Mouse (Mus musculus): ENCODE data around the gene Polr3f. TPM values are rescaled to one million over a fixed set of nuclear protein-coding genes. Genes with fewer than 3 reads are reported as not detected.
A peak's percentile ranks its signal among the peaks of the same experiment; 100 is the strongest.

The Polr3f gene
- 26.4 and 33.3 TPM in 2 replicates for polyA plus RNA-seq (2014; fragmentation: Nextera tagmentation; extraction: Ambion mirVana)

DNA sequence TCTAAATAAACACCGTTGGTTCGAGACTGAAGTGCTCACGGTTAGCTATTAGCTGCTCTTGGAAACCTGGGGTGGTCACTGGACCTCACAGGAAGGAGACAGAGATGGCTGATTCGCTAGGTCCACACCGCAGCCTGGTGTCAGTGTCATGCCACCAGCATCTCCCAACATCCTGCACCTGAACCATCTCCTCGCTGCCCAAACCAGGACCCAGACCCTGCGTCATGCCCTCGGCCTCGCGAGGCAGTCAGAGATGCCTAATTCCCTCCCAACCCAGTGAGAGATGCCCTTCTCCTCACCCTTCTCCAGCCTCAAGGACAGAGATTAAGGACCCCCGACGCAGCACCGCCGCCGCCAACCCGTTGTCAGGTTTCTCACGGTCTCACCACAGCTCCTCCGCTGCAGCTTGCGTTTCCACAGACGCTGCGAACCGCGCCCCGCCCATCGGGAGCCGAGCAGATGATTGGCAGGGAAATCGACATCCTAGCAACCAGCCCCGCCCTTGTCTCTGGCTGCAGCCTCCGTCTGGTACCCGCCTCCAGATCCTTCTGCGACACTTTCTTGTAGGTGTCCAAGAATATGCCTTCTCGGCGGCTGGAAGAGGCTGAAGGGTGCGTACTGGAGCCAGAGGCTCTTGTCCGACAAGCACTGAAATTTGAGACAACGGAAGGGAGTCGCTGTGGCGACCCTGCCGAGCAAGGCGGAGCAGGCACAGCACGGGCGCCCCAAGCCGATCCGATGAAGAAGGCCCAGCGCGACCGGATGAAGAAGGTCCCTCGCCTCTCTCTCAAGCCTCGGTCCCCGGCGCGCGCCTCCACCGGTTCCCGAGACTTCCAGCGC lies at the start of gene Polr3f, which contains the start of gene Dzank1:
Gene Polr3f (plus strand): TSS at position 738 of the 840 bp plus-strand sequence.
Gene Dzank1 (minus strand): TSS at position 434 of the 840 bp plus-strand sequence.
- ATAC-seq (ENCODE audit: low read depth) = peak; percentile 98
- Histone ChIP-seq H3K9me3 (ENCODE audit: control insufficient read depth, low read length) (no peaks in the 10 kb centered on the region), H3K4me3 (ENCODE audit: low read depth, low read length) (peak within 1 kb of the TSS; percentile 81), H3K27me3 (ENCODE audit: control insufficient read depth, insufficient read depth, low read length) (no peaks in the 10 kb centered on the region), H3K4me2 (ENCODE audit: low read depth, low read length) (peak within 1 kb of the TSS; percentile 49), H3K27ac (ENCODE audit: low read depth, low read length) (peak within 1 kb of the TSS; percentile 96), H3K9ac (replicated peaks; ENCODE audit: low read depth, low read length) (peak within 1 kb of the TSS; percentile 75), H3K4me1 (ENCODE audit: control insufficient read depth, insufficient read depth, low read length) (peaks cover 8% of the 10 kb centered on the region; the same call in 1 of the 2 replicates), H3K36me3 (ENCODE audit: control insufficient read depth, insufficient read depth, low read length) (no peaks in the 10 kb centered on the region; the same call in 1 of the 2 replicates)
- WGBS = under 1% methylated on average over 56 of the region's 56 CpGs

DNA sequence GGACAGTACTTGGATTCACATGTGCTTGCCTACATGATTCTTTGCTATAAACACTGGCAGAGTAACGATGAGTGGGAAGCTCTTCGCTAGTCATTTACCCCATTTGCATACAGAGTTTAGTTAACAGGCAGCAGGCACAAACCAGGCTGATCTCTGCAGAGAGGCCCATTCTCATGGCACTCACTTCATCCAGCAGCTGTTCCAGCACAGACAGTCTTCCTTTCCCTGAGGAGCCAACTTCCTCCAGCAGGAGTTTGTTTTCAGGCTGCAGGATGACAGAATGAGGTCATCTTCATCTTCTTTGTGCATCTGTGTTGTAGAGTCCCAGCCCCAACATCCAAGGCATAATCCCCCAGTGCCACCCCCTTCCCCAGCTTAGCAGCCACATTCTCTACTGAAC lies 48.1 kb upstream of the Polr3f start:
- Histone ChIP-seq H3K4me2 (ENCODE audit: low read depth, low read length) (no peak overlapping the region), H3K27me3 (ENCODE audit: control insufficient read depth, insufficient read depth, low read length) (no peaks in the 10 kb centered on the region), H3K27ac (ENCODE audit: low read depth, low read length) (no peak overlapping the region), H3K9ac (replicated peaks; ENCODE audit: low read depth, low read length) (no peak overlapping the region), H3K36me3 (ENCODE audit: control insufficient read depth, insufficient read depth, low read length) (peaks cover 14% of the 10 kb centered on the region), H3K4me1 (ENCODE audit: control insufficient read depth, insufficient read depth, low read length) (no peaks in the 10 kb centered on the region), H3K9me3 (ENCODE audit: control insufficient read depth, low read length) (no peaks in the 10 kb centered on the region), H3K4me3 (ENCODE audit: low read depth, low read length) (no peak overlapping the region)
- WGBS = 93% methylated on average over 2 of the region's 2 CpGs
- no peak for ATAC-seq (ENCODE audit: low read depth)

DNA sequence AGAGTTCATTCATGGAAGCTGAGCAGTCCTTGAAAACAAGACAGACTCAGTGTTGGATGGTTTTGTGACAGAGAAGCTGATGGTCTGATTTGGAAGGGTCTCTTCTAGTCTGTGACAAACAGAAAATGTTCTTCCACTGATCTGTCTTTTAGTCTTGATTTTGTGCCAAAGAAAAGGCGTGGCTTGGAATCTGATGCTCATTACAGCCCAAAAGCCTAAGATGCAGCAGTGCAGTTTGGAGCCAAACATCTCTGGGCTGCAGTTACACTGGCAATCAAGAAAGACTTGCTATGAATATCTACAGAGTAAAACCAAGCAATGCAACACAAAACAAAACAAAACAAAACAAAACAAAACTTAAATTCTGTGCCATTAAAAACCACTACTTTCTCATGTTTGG lies 43.4 kb upstream of the Polr3f start:
- no peak for ATAC-seq (ENCODE audit: low read depth)
- Histone ChIP-seq H3K27me3 (ENCODE audit: control insufficient read depth, insufficient read depth, low read length) (no peaks in the 10 kb centered on the region), H3K9ac (replicated peaks; ENCODE audit: low read depth, low read length) (no peak overlapping the region), H3K4me1 (ENCODE audit: control insufficient read depth, insufficient read depth, low read length) (no peaks in the 10 kb centered on the region), H3K27ac (ENCODE audit: low read depth, low read length) (no peak overlapping the region), H3K36me3 (ENCODE audit: control insufficient read depth, insufficient read depth, low read length) (0 out of 2 replicates have a peak, but pooled peaks cover 10% of the 10 kb centered on the region), H3K9me3 (ENCODE audit: control insufficient read depth, low read length) (no peaks in the 10 kb centered on the region), H3K4me3 (ENCODE audit: low read depth, low read length) (no peak overlapping the region), H3K4me2 (ENCODE audit: low read depth, low read length) (no peak overlapping the region)
- WGBS = 80% methylated on average over 1 of the region's 1 CpGs

DNA sequence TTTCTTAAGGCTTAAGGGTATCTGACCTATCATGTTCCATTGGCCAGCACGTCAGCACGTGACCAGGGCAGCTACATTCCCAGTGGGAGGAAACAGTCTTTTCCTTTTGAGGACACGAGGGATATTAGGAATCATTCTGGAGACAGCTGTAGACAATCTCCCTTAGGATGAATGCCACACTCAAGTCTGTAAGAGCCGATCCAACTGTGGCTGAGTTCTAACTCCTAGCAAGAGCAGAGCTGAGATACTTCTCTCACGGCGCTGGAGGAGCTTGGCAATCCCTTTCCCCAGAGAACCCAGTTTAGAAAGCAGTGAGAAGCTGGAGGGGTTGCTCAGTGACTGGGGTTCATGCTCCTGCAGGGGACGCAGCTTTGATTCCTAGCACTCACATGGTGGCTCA lies 42.1 kb upstream of the Polr3f start:
- Histone ChIP-seq H3K4me1 (ENCODE audit: control insufficient read depth, insufficient read depth, low read length) (no peaks in the 10 kb centered on the region), H3K27me3 (ENCODE audit: control insufficient read depth, insufficient read depth, low read length) (no peaks in the 10 kb centered on the region), H3K9ac (replicated peaks; ENCODE audit: low read depth, low read length) (no peak overlapping the region), H3K36me3 (ENCODE audit: control insufficient read depth, insufficient read depth, low read length) (0 out of 2 replicates have a peak, but pooled peaks cover 10% of the 10 kb centered on the region), H3K27ac (ENCODE audit: low read depth, low read length) (no peak overlapping the region), H3K4me2 (ENCODE audit: low read depth, low read length) (no peak overlapping the region), H3K9me3 (ENCODE audit: control insufficient read depth, low read length) (no peaks in the 10 kb centered on the region), H3K4me3 (ENCODE audit: low read depth, low read length) (no peak overlapping the region)
- 91% methylated on average over 7 of the region's 7 CpGs for WGBS
- ATAC-seq (ENCODE audit: low read depth) = no peak

DNA sequence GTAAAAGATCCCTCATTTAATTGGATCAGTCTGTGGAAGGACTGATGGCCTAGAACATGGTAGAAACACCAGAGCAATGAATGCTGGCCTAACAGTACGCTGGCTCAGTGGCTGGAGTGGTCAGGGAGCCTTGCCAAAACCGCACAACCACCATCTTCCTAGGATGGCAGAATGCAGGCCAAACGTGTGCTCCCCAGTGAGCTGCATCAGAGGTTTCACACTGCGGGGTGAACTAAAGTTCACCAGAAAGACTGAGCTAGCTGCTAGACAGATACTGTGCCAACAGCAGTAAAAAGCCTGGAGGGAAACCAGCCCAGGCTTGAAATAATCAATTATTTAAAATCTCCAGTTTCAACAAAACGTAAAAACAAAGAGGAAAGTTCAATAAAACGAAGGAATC lies 40.0 kb upstream of the Polr3f start:
- H3K27me3 ChIP-seq (ENCODE audit: control insufficient read depth, insufficient read depth, low read length) = no peaks in the 10 kb centered on the region
- peak; percentile 80; the same call in 1 of the 2 replicates for ATAC-seq (ENCODE audit: low read depth)
- no peak overlapping the region for H3K9ac ChIP-seq (replicated peaks; ENCODE audit: low read depth, low read length)
- H3K36me3 ChIP-seq (ENCODE audit: control insufficient read depth, insufficient read depth, low read length) = no peaks in the 10 kb centered on the region
- H3K4me3 ChIP-seq (ENCODE audit: low read depth, low read length) = no peak overlapping the region
- H3K4me1 ChIP-seq (ENCODE audit: control insufficient read depth, insufficient read depth, low read length) = no peaks in the 10 kb centered on the region
- WGBS = 63% methylated on average over 6 of the region's 6 CpGs
- H3K27ac ChIP-seq (ENCODE audit: low read depth, low read length) = peak overlapping the region; percentile 28
- H3K4me2 ChIP-seq (ENCODE audit: low read depth, low read length) = no peak overlapping the region
- H3K9me3 ChIP-seq (ENCODE audit: control insufficient read depth, low read length) = no peaks in the 10 kb centered on the region

DNA sequence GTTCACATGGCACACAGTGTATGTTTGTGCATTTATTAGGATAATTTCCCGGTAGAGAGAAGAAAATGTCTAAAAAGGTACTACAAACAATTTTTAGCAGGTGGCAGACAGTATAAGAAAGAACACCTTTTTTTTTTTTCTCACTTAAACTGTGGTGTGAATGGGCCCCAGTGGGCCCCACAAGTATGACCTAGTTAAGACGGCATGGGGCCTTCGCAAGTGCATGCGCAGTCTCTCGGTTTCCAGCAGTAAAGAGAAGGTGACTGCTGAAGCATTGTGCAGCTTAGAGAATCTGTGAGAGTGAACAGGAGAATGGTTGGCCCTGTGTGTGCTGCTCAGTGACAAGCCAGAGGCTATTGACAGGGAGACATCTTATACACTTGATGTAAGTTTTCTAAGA lies 38.2 kb upstream of the Polr3f start:
- H3K9me3 ChIP-seq (ENCODE audit: control insufficient read depth, low read length) = no peaks in the 10 kb centered on the region
- ATAC-seq (ENCODE audit: low read depth) = no peak
- no peak overlapping the region for H3K4me2 ChIP-seq (ENCODE audit: low read depth, low read length)
- H3K4me1 ChIP-seq (ENCODE audit: control insufficient read depth, insufficient read depth, low read length) = no peaks in the 10 kb centered on the region
- no peak overlapping the region for H3K4me3 ChIP-seq (ENCODE audit: low read depth, low read length)
- WGBS = 93% methylated on average over 5 of the region's 5 CpGs
- no peaks in the 10 kb centered on the region for H3K36me3 ChIP-seq (ENCODE audit: control insufficient read depth, insufficient read depth, low read length)
- no peak overlapping the region for H3K27ac ChIP-seq (ENCODE audit: low read depth, low read length)
- H3K9ac ChIP-seq (replicated peaks; ENCODE audit: low read depth, low read length) = no peak overlapping the region
- H3K27me3 ChIP-seq (ENCODE audit: control insufficient read depth, insufficient read depth, low read length) = no peaks in the 10 kb centered on the region

DNA sequence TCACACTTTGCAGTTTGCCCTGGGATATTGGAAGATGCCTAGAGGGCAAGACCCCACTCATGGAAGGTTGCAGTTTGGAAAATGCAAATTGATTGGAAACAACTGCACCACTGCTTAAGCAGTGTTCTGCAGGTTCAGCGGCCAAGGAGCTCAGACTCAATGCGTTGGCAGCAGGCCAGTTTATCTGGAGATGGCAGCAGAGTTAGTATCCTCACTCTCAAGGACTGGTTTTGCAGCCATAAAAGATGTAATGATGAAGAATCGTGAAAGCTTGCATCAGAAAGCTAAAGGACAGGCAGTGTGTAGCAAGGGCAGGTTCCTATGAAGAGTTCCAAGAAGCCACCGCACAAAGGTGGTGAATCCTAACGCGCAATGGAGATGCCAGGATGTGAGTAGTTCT lies 25.4 kb upstream of the Polr3f start:
- no peak for ATAC-seq (ENCODE audit: low read depth)
- no peak overlapping the region for H3K27ac ChIP-seq (ENCODE audit: low read depth, low read length)
- no peak overlapping the region for H3K9ac ChIP-seq (replicated peaks; ENCODE audit: low read depth, low read length)
- H3K4me1 ChIP-seq (ENCODE audit: control insufficient read depth, insufficient read depth, low read length) = no peaks in the 10 kb centered on the region
- peaks cover 8% of the 10 kb centered on the region for H3K36me3 ChIP-seq (ENCODE audit: control insufficient read depth, insufficient read depth, low read length)
- no peak overlapping the region for H3K4me3 ChIP-seq (ENCODE audit: low read depth, low read length)
- H3K27me3 ChIP-seq (ENCODE audit: control insufficient read depth, insufficient read depth, low read length) = no peaks in the 10 kb centered on the region
- WGBS = 88% methylated on average over 6 of the region's 6 CpGs
- H3K4me2 ChIP-seq (ENCODE audit: low read depth, low read length) = no peak overlapping the region
- H3K9me3 ChIP-seq (ENCODE audit: control insufficient read depth, low read length) = no peaks in the 10 kb centered on the region

DNA sequence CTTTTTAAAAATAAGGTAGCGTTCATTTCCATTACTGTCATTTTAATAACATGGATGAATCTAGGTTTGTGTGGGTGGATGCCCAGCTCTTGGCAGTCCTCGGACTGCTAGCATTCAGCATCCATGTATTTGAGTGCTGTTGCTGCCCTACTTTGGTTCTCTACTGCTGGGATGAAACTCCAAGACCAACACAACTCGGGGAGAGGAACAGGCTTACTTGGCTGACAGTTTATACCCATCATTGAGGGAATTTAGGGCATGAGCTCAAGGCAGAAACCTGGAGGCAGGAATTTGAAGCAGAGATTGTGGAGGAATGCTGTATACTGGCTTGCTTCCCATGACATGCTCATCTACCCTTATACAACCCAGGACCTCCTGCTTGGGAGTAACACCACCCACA lies 12.9 kb upstream of the Polr3f start:
- 81% methylated on average over 3 of the region's 3 CpGs for WGBS
- Histone ChIP-seq H3K4me1 (ENCODE audit: control insufficient read depth, insufficient read depth, low read length) (no peaks in the 10 kb centered on the region), H3K36me3 (ENCODE audit: control insufficient read depth, insufficient read depth, low read length) (peaks cover 4% of the 10 kb centered on the region; the same call in 1 of the 2 replicates), H3K9ac (replicated peaks; ENCODE audit: low read depth, low read length) (no peak overlapping the region), H3K4me2 (ENCODE audit: low read depth, low read length) (no peak overlapping the region), H3K4me3 (ENCODE audit: low read depth, low read length) (no peak overlapping the region), H3K27ac (ENCODE audit: low read depth, low read length) (no peak overlapping the region), H3K27me3 (ENCODE audit: control insufficient read depth, insufficient read depth, low read length) (no peaks in the 10 kb centered on the region), H3K9me3 (ENCODE audit: control insufficient read depth, low read length) (no peaks in the 10 kb centered on the region)
- no peak for ATAC-seq (ENCODE audit: low read depth)

DNA sequence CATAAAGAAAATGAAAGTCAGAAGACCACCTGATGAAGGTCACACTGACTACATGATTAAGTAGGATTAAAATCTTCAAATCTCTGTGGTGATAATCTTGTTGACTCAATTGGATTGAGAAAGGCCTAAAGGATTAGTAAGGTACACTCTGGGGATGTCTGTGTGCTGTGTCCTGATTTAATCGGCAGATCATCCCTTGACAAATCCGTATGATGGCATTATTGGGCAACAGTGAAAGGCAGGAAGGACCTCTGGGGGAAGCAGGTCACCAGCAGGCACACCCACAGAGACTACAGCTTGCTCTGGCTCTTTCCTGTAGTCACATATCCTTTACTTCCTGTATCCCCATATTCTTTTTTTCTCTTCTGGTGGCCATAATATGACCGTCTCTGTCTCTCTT lies 7.7 kb upstream of the Polr3f start:
- no peaks in the 10 kb centered on the region for H3K27me3 ChIP-seq (ENCODE audit: control insufficient read depth, insufficient read depth, low read length)
- WGBS = 84% methylated on average over 3 of the region's 3 CpGs
- no peak overlapping the region for H3K4me3 ChIP-seq (ENCODE audit: low read depth, low read length)
- ATAC-seq (ENCODE audit: low read depth) = no peak
- no peak overlapping the region for H3K4me2 ChIP-seq (ENCODE audit: low read depth, low read length)
- no peaks in the 10 kb centered on the region for H3K9me3 ChIP-seq (ENCODE audit: control insufficient read depth, low read length)
- no peaks in the 10 kb centered on the region for H3K4me1 ChIP-seq (ENCODE audit: control insufficient read depth, insufficient read depth, low read length)
- no peak overlapping the region for H3K27ac ChIP-seq (ENCODE audit: low read depth, low read length)
- peaks cover 5% of the 10 kb centered on the region; the same call in 1 of the 2 replicates for H3K36me3 ChIP-seq (ENCODE audit: control insufficient read depth, insufficient read depth, low read length)
- H3K9ac ChIP-seq (replicated peaks; ENCODE audit: low read depth, low read length) = no peak overlapping the region

Measured in neural tube, embryonic 14.5 days (tissue).